Mouse (Mus musculus): ENCODE measurements around the gene Enthd1. TPM values are rescaled to one million over a fixed set of nuclear protein-coding genes. Genes with fewer than 3 reads are reported as not detected.
"Not testable (repeated sequence)": the region's sequence is repeated elsewhere in the genome, so short reads cannot be mapped to it uniquely, and the experiment has no call there.

Gene Enthd1
- polyA plus RNA-seq, 1 experiment = not detected

- Histone ChIP-seq H3K27me3 (ENCODE audit: control insufficient read depth, insufficient read depth, insufficient read length) (no peaks in the 10 kb centered on the region), H3K36me3 (ENCODE audit: control insufficient read depth, insufficient read depth) (no peaks in the 10 kb centered on the region), H3ac (ENCODE audit: control insufficient read depth, insufficient read length) (no peak overlapping the region), H3K4me2 (ENCODE audit: low read depth) (no peak overlapping the region), H3K4me3 (no peak overlapping the region), H3K79me2 (ENCODE audit: control insufficient read depth, insufficient read depth) (no peaks in the 10 kb centered on the region)
- TF ChIP-seq TCF3 (IDR thresholded peaks at IDR 0.05; ENCODE audit: insufficient read length, low read depth) = no peak
- no peak for TF ChIP-seq E2F4 (IDR thresholded peaks at IDR 0.05; ENCODE audit: insufficient read depth)
- TF ChIP-seq REST (IDR thresholded peaks at IDR 0.05; ENCODE audit: insufficient read depth, insufficient read length) = no peak
- TF ChIP-seq MAX (IDR thresholded peaks at IDR 0.05; ENCODE audit: low read depth) = no peak
- TF ChIP-seq CEBPB (IDR thresholded peaks at IDR 0.05; ENCODE audit: insufficient read depth, poor library complexity, severe bottlenecking) = no peak
- TF ChIP-seq POLR2A (IDR thresholded peaks at IDR 0.05; ENCODE audit: insufficient read length, low read depth) = no peak
These were observed 46.3 kb downstream of the Enthd1 start for GRCm38 (mm10) chr15:80518567-80519223.

- no peak overlapping the region for H3ac ChIP-seq (ENCODE audit: control insufficient read depth, insufficient read length)
- H3K79me2 ChIP-seq (ENCODE audit: control insufficient read depth, insufficient read depth) = no peaks in the 10 kb centered on the region
- no peak overlapping the region for H3K4me2 ChIP-seq (ENCODE audit: low read depth)
- H3K36me3 ChIP-seq (ENCODE audit: control insufficient read depth, insufficient read depth) = no peaks in the 10 kb centered on the region
- no peak overlapping the region for H3K4me3 ChIP-seq
- TF ChIP-seq MYOG (IDR thresholded peaks at IDR 0.05; ENCODE audit: control insufficient read depth in 1 of 3, insufficient read depth in 1 of 3, insufficient read length in 2 of 3, low read depth in 2 of 3) (no peak), E2F4 (IDR thresholded peaks at IDR 0.05; ENCODE audit: insufficient read depth) (no peak), MYOD1 (IDR thresholded peaks at IDR 0.05; ENCODE audit: control insufficient read depth in 1 of 3, insufficient read length in 2 of 3, low read depth in 2 of 3) (no peak), TCF3 (IDR thresholded peaks at IDR 0.05; ENCODE audit: insufficient read length, low read depth) (no peak), USF1 (IDR thresholded peaks at IDR 0.05; ENCODE audit: low read depth) (no peak), CEBPB (IDR thresholded peaks at IDR 0.05; ENCODE audit: insufficient read depth, poor library complexity, severe bottlenecking) (no peak), MAX (IDR thresholded peaks at IDR 0.05; ENCODE audit: low read depth) (no peak), REST (IDR thresholded peaks at IDR 0.05; ENCODE audit: insufficient read depth, insufficient read length) (no peak), TCF12 (IDR thresholded peaks at IDR 0.05; ENCODE audit: insufficient read depth, poor library complexity, severe bottlenecking) (no peak), SRF (IDR thresholded peaks at IDR 0.05; ENCODE audit: control insufficient read depth, insufficient read length, low read depth) (no peak), POLR2A (IDR thresholded peaks at IDR 0.05; ENCODE audit: insufficient read length, low read depth) (no peak), POLR2AphosphoS2 (IDR thresholded peaks at IDR 0.05; ENCODE audit: insufficient read length, low read depth) (no peak)
- no peaks in the 10 kb centered on the region for H3K27me3 ChIP-seq (ENCODE audit: control insufficient read depth, insufficient read depth, insufficient read length)
These were observed 47.0 kb downstream of the Enthd1 start for GRCm38 (mm10) chr15:80517996-80518395.

- no peaks in the 10 kb centered on the region for H3K79me2 ChIP-seq (ENCODE audit: control insufficient read depth, insufficient read depth)
- TF ChIP-seq SRF (IDR thresholded peaks at IDR 0.05; ENCODE audit: control insufficient read depth, insufficient read length, low read depth) (no peak), MYOG (IDR thresholded peaks at IDR 0.05; ENCODE audit: control insufficient read depth in 1 of 3, insufficient read depth in 1 of 3, insufficient read length in 2 of 3, low read depth in 2 of 3) (no peak), MAX (IDR thresholded peaks at IDR 0.05; ENCODE audit: low read depth) (no peak), POLR2A (IDR thresholded peaks at IDR 0.05; ENCODE audit: insufficient read length, low read depth) (no peak), MYOD1 (IDR thresholded peaks at IDR 0.05; ENCODE audit: control insufficient read depth in 1 of 3, insufficient read length in 2 of 3, low read depth in 2 of 3) (no peak), REST (IDR thresholded peaks at IDR 0.05; ENCODE audit: insufficient read depth, insufficient read length) (no peak), USF1 (IDR thresholded peaks at IDR 0.05; ENCODE audit: low read depth) (no peak), TCF12 (IDR thresholded peaks at IDR 0.05; ENCODE audit: insufficient read depth, poor library complexity, severe bottlenecking) (no peak), TCF3 (IDR thresholded peaks at IDR 0.05; ENCODE audit: insufficient read length, low read depth) (no peak), E2F4 (IDR thresholded peaks at IDR 0.05; ENCODE audit: insufficient read depth) (no peak), CEBPB (IDR thresholded peaks at IDR 0.05; ENCODE audit: insufficient read depth, poor library complexity, severe bottlenecking) (no peak)
- no peak overlapping the region for H3ac ChIP-seq (ENCODE audit: control insufficient read depth, insufficient read length)
- no peaks in the 10 kb centered on the region for H3K36me3 ChIP-seq (ENCODE audit: control insufficient read depth, insufficient read depth)
- no peaks in the 10 kb centered on the region for H3K27me3 ChIP-seq (ENCODE audit: control insufficient read depth, insufficient read depth, insufficient read length)
- no peak overlapping the region for H3K4me2 ChIP-seq (ENCODE audit: low read depth)
- H3K4me3 ChIP-seq = no peak overlapping the region
These were observed 48.4 kb downstream of the Enthd1 start for GRCm38 (mm10) chr15:80516525-80516924.

GRCm38 (mm10) chr15:80505086-80505485, 59.9 kb downstream of the Enthd1 start:
- Histone ChIP-seq H3K79me2 (ENCODE audit: control insufficient read depth, insufficient read depth) (no peaks in the 10 kb centered on the region), H3K36me3 (ENCODE audit: control insufficient read depth, insufficient read depth) (no peaks in the 10 kb centered on the region), H3K27me3 (ENCODE audit: control insufficient read depth, insufficient read depth, insufficient read length) (no peaks in the 10 kb centered on the region), H3ac (ENCODE audit: control insufficient read depth, insufficient read length) (no peak overlapping the region), H3K4me3 (no peak overlapping the region), H3K4me2 (ENCODE audit: low read depth) (no peak overlapping the region)
- no peak for TF ChIP-seq TCF3 (IDR thresholded peaks at IDR 0.05; ENCODE audit: insufficient read length, low read depth)

- not testable (repeated sequence) for H3K79me2 ChIP-seq (ENCODE audit: control insufficient read depth, insufficient read depth); H3K27me3 ChIP-seq (ENCODE audit: control insufficient read depth, insufficient read depth, insufficient read length); H3ac ChIP-seq (ENCODE audit: control insufficient read depth, insufficient read length); H3K36me3 ChIP-seq (ENCODE audit: control insufficient read depth, insufficient read depth); H3K4me2 ChIP-seq (ENCODE audit: low read depth); H3K4me3 ChIP-seq
These were observed 61.8 kb downstream of the Enthd1 start for GRCm38 (mm10) chr15:80503155-80503554.
